Mouse (Mus musculus) liver, adult 2 months (tissue): ENCODE measurements around the gene Lgalsl. TPM values are rescaled to one million over a fixed set of nuclear protein-coding genes. Genes with fewer than 3 reads are reported as not detected.

Source experiments
- DNase-seq: peaks from one replicate; pipeline ENCODE4 v3.0.0-alpha.2; 2011; ENCODE audit warnings: low read depth, low spot score; ENCODE audit errors: extremely low read depth
- H3K27ac ChIP-seq: fragments of 200-500 bp; replicated peaks from 2 replicates; pipeline ENCODE4 v1.5.1; 2012; ENCODE audit warnings: low read depth, mild to moderate bottlenecking, control low read depth, inconsistent platforms, low read length; ENCODE audit not compliant: insufficient read depth
- H3K27me3 ChIP-seq: fragments of 200-500 bp; 2 replicates; pipeline ENCODE4 v1.6.1; 2012; ENCODE audit warnings: mild to moderate bottlenecking, moderate library complexity, low read length, inconsistent platforms; ENCODE audit not compliant: control insufficient read depth, insufficient read depth
- H3K36me3 ChIP-seq: fragments of 200-500 bp; 2 replicates; pipeline ENCODE4 v1.6.1; 2012; ENCODE audit warnings: low read length, inconsistent platforms; ENCODE audit not compliant: control insufficient read depth, insufficient read depth
- H3K4me1 ChIP-seq: fragments of 200-500 bp; 2 replicates; pipeline ENCODE4 v1.6.1; 2011; ENCODE audit warnings: low read length; ENCODE audit not compliant: control insufficient read depth, insufficient read depth
- H3K4me3 ChIP-seq: fragments of 200-500 bp; 2 replicates; pipeline ENCODE4 v1.5.1; 2011; ENCODE audit warnings: low read depth, mild to moderate bottlenecking, control low read depth, low read length, moderate library complexity; ENCODE audit not compliant: insufficient read depth
- H3K79me2 ChIP-seq: fragments of 200-500 bp; 2 replicates; pipeline ENCODE4 v1.6.1; 2012; ENCODE audit warnings: inconsistent platforms, mild to moderate bottlenecking, low read length, moderate library complexity; ENCODE audit not compliant: control insufficient read depth, insufficient read depth
- H3K9ac ChIP-seq: fragments of 200-500 bp; 2 replicates; pipeline ENCODE4 v1.6.1; 2012; ENCODE audit warnings: low read depth, mild to moderate bottlenecking, control low read depth, inconsistent platforms, low read length
- CTCF ChIP-seq: fragments of 200-500 bp; IDR thresholded peaks from 2 replicates; pipeline ENCODE4 v1.5.1; 2011; ENCODE audit warnings: low read depth, low read length, control low read depth
- POLR2A ChIP-seq: fragments of 200-500 bp; IDR thresholded peaks from 2 replicates; pipeline ENCODE4 v1.6.1; 2011; ENCODE audit warnings: low read length, control low read depth; ENCODE audit not compliant: insufficient read depth; ENCODE audit errors: extremely low read depth
- WGBS: fragments of 180-500 bp; shearing (Covaris S2); methylation state at CpG from one replicate; pipeline ENCODE4 v1.1.7; 2018; 5-methylcytosine and 5-hydroxymethylcytosine counted together
- polyA plus RNA-seq: library from polyadenylated mRNA; depleted of rRNA; stranded (reverse); fragments of >200 nt; gene quantifications from 2 replicates; pipeline ENCODE4 v1.2.3, GENCODE M21; 2012
- total RNA-seq: library from RNA; depleted of rRNA; stranded (reverse); fragments of >200 nt; gene quantifications from 2 replicates; pipeline ENCODE4 v1.2.3, GENCODE M21; 2014

The Lgalsl gene
- total and polyA plus RNA-seq, 2 experiments: 4.5 to 4.9 TPM

GRCm38 (mm10) chr11:20800277-20801092 lies 30.4 kb downstream of the Lgalsl start:
- Histone ChIP-seq H3K4me3 (no peak overlapping the region), H3K4me1 (no peaks in the 10 kb centered on the region), H3K27ac (no peak overlapping the region), H3K36me3 (no peaks in the 10 kb centered on the region), H3K9ac (no peak overlapping the region), H3K27me3 (no peaks in the 10 kb centered on the region), H3K79me2 (no peaks in the 10 kb centered on the region)
- no peak for DNase-seq
- 74% methylated on average over 14 of the region's 14 CpGs for WGBS
- TF ChIP-seq CTCF: no peak
- TF ChIP-seq POLR2A: no peak

- no peaks in the 10 kb centered on the region for H3K27me3 ChIP-seq
- DNase-seq: no peak
- H3K9ac ChIP-seq: no peak overlapping the region
- TF ChIP-seq POLR2A (no peak), CTCF (no peak)
- no peak overlapping the region for H3K27ac ChIP-seq
- WGBS: 95% methylated on average over 6 of the region's 6 CpGs
- no peaks in the 10 kb centered on the region for H3K4me1 ChIP-seq
- no peak overlapping the region for H3K4me3 ChIP-seq
- no peaks in the 10 kb centered on the region for H3K79me2 ChIP-seq
- H3K36me3 ChIP-seq: no peaks in the 10 kb centered on the region
These were observed 33.0 kb downstream of the Lgalsl start for GRCm38 (mm10) chr11:20797841-20798240.

DNA sequence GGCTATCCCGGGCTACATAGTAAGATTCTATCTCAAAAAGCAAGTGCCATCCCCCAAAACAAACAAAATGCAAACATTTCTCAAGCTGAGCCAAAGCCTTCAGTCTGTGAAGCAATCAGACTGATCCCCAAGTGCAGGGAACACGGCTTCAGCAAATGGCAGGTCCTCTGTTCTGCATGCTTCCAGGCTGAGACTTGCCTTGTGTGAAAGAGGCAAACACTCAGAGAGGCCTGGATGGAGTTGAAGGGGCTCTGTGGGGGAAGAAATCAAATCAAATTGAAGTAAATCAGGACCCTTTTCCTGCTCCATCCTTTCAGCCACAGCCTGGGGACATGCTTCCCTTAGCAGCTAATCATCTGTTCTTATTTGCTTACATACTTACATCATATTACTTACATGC lies 35.4 kb downstream of the Lgalsl start:
- Histone ChIP-seq H3K27ac (no peak overlapping the region), H3K9ac (no peak overlapping the region), H3K79me2 (no peaks in the 10 kb centered on the region), H3K27me3 (no peaks in the 10 kb centered on the region), H3K36me3 (no peaks in the 10 kb centered on the region), H3K4me3 (no peak overlapping the region), H3K4me1 (no peaks in the 10 kb centered on the region)
- no peak for TF ChIP-seq POLR2A
- no peak for TF ChIP-seq CTCF
- 14% methylated on average over 2 of the region's 2 CpGs for WGBS
- no peak for DNase-seq

DNA sequence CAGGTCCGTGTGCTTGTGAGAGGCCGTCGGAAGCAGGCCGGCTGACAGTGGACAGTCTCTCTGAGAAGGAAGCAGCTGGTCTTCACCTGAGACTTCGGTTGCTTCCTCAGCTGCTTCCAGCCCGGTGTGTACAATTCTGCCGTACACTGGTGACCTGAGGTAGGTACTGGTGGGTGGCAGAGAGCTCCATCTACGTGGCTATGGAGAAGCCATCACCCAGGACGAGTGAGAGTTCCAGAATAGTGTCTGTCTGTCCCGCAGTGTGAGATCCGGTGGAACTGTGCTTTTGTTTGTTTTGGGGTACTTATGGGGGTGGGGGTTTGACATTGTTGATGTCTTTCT lies 36.0 kb downstream of the Lgalsl start:
- Histone ChIP-seq H3K27ac (no peak overlapping the region), H3K36me3 (no peaks in the 10 kb centered on the region), H3K9ac (no peak overlapping the region), H3K27me3 (no peaks in the 10 kb centered on the region), H3K4me3 (no peak overlapping the region), H3K79me2 (no peaks in the 10 kb centered on the region), H3K4me1 (no peaks in the 10 kb centered on the region)
- DNase-seq: no peak
- no peak for TF ChIP-seq POLR2A
- WGBS: 40% methylated on average over 11 of the region's 11 CpGs

DNA sequence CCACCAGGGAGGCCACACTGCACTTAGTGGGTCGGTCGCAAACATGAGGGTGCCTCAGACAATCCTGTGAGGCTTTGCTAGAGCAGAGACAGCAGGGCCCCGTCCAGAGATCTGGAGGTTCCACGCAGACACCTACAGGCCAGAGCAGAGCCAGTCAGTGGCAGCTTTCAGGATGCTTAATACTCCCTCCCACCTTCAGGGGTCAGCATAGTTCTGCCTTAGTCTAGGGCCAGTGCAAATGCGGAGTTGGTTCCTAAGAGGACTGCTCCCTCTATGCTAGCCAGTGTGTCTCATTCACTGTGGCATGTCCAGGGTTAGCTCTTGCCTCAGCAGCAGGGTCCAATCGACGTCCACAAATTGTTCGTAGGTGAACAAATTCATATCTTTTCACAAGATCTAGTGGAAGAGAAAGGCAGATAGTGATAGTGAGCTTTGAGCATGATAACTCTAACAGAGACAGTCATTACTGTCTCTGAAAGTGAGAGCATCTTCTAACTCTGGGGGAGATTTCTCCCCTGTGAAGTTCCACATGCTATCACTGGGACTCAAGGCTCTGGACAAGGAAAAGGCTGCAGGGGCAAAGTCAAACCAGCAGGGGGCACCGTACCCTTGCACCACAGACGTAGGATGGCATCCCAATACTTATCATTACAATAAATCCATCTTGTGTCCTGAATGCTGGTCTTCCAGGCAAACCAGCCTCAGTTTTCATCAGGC lies 36.5 kb downstream of the Lgalsl start:
- no peak overlapping the region for H3K4me3 ChIP-seq
- no peak for TF ChIP-seq POLR2A
- peak; percentile 96 for TF ChIP-seq CTCF
- WGBS: 38% methylated on average over 10 of the region's 10 CpGs
- no peaks in the 10 kb centered on the region for H3K79me2 ChIP-seq
- no peak overlapping the region for H3K9ac ChIP-seq
- H3K27ac ChIP-seq: no peak overlapping the region
- H3K4me1 ChIP-seq: no peaks in the 10 kb centered on the region
- H3K36me3 ChIP-seq: no peaks in the 10 kb centered on the region
- DNase-seq: peak; percentile 63
- H3K27me3 ChIP-seq: no peaks in the 10 kb centered on the region

- Histone ChIP-seq H3K27me3 (no peaks in the 10 kb centered on the region), H3K36me3 (no peaks in the 10 kb centered on the region), H3K27ac (no peak overlapping the region), H3K4me3 (no peak overlapping the region), H3K79me2 (no peaks in the 10 kb centered on the region), H3K4me1 (no peaks in the 10 kb centered on the region), H3K9ac (no peak overlapping the region)
- DNase-seq: no peak
- whole genome bisulfite sequencing: 73% methylated on average over 4 of the region's 4 CpGs
- TF ChIP-seq POLR2A: no peak
- no peak for TF ChIP-seq CTCF
These were observed 37.2 kb downstream of the Lgalsl start for GRCm38 (mm10) chr11:20793676-20794075.
